Mouse (Mus musculus) neural tube, embryonic 12.5 days (tissue): Measurements from ENCODE around the gene Rad51b. TPM values are rescaled to one million over a fixed set of nuclear protein-coding genes. Genes with fewer than 3 reads are reported as not detected.

Source experiments
- ATAC-seq: fragments of 200-750 bp; cut with Nextera tagmentation; 2 replicates; pipeline ENCODE4 v1.8.0; 2017; ENCODE audit warnings: low read depth, mild to moderate bottlenecking, moderate TSS enrichment, moderate library complexity; ENCODE audit not compliant: low FRiP score
- H3K27ac ChIP-seq: fragments of 300-500 bp; sonication (generic); 2 replicates; pipeline ENCODE4 v1.5.1; 2016
- H3K27me3 ChIP-seq: fragments of 300-500 bp; sonication (generic); replicated peaks from 2 replicates; pipeline ENCODE4 v1.6.1; 2016; ENCODE audit warnings: mild to moderate bottlenecking
- H3K36me3 ChIP-seq: fragments of 300-500 bp; sonication (generic); 2 replicates; pipeline ENCODE4 v1.6.1; 2016; ENCODE audit warnings: mild to moderate bottlenecking
- H3K4me1 ChIP-seq: fragments of 300-500 bp; sonication (generic); 2 replicates; pipeline ENCODE4 v1.6.1; 2016
- H3K4me2 ChIP-seq: fragments of 300-500 bp; sonication (generic); replicated peaks from 2 replicates; pipeline ENCODE4 v1.6.1; 2016; ENCODE audit warnings: mild to moderate bottlenecking
- H3K4me3 ChIP-seq: fragments of 300-500 bp; sonication (generic); 2 replicates; pipeline ENCODE4 v1.5.1; 2016
- H3K9ac ChIP-seq: fragments of 300-500 bp; sonication (generic); 2 replicates; pipeline ENCODE4 v1.6.1; 2016; ENCODE audit warnings: mild to moderate bottlenecking
- H3K9me3 ChIP-seq: fragments of 300-500 bp; sonication (generic); 2 replicates; pipeline ENCODE4 v1.6.1; 2016; ENCODE audit warnings: mild to moderate bottlenecking
- WGBS: fragments of 180-500 bp; shearing (Covaris S2); methylation state at CpG from one replicate; pipeline ENCODE4 v1.1.7; 2016; 5-methylcytosine and 5-hydroxymethylcytosine counted together
- polyA plus RNA-seq: library from polyadenylated mRNA; unstranded; fragments of >200 nt; fragmentation: Nextera tagmentation; extraction: Ambion mirVana; gene quantifications from 2 replicates; pipeline ENCODE4 v1.2.1, GENCODE M21; 2016

The Rad51b gene
- polyA plus RNA-seq, 1 experiment from 2014 or later = 4.5 TPM

GRCm38 (mm10) chr12:79447039-79447438 lies 150.0 kb downstream of the Rad51b start:
- Histone ChIP-seq H3K27me3 (no peaks in the 10 kb centered on the region), H3K36me3 (no peaks in the 10 kb centered on the region), H3K4me2 (no peak overlapping the region), H3K4me3 (no peak overlapping the region), H3K27ac (no peak overlapping the region), H3K9me3 (no peaks in the 10 kb centered on the region), H3K4me1 (no peaks in the 10 kb centered on the region), H3K9ac (no peak overlapping the region)
- no peak for ATAC-seq
- 79% methylated on average over 3 of the region's 3 CpGs for WGBS

- no peak overlapping the region for H3K9ac ChIP-seq
- H3K4me1 ChIP-seq = peaks cover under 1% of the 10 kb centered on the region; the same call in 1 of the 2 replicates
- H3K36me3 ChIP-seq = no peaks in the 10 kb centered on the region
- H3K9me3 ChIP-seq = no peaks in the 10 kb centered on the region
- H3K27ac ChIP-seq = no peak overlapping the region
- no peak overlapping the region for H3K4me3 ChIP-seq
- WGBS = 81% methylated on average over 8 of the region's 8 CpGs
- no peak overlapping the region for H3K4me2 ChIP-seq
- H3K27me3 ChIP-seq = no peaks in the 10 kb centered on the region
- ATAC-seq = no peak
Measured at GRCm38 (mm10) chr12:79449817-79450411, 152.8 kb downstream of the Rad51b start.

- WGBS = 90% methylated on average over 4 of the region's 4 CpGs
- no peak for ATAC-seq
- no peak overlapping the region for H3K9ac ChIP-seq
Measured at GRCm38 (mm10) chr12:79452882-79453281, 155.8 kb downstream of the Rad51b start.

GRCm38 (mm10) chr12:79454017-79454416 lies 156.9 kb downstream of the Rad51b start:
- Histone ChIP-seq H3K9me3 (no peaks in the 10 kb centered on the region), H3K4me2 (no peak overlapping the region), H3K4me3 (no peak overlapping the region), H3K4me1 (peaks cover 15% of the 10 kb centered on the region), H3K9ac (no peak overlapping the region), H3K27me3 (no peaks in the 10 kb centered on the region), H3K27ac (no peak overlapping the region), H3K36me3 (no peaks in the 10 kb centered on the region)
- no peak for ATAC-seq
- WGBS = 83% methylated on average over 4 of the region's 4 CpGs

More at GRCm38 (mm10) chr12:79452882-79453281, 155.8 kb downstream of the Rad51b start:
- H3K9me3 ChIP-seq = no peaks in the 10 kb centered on the region
- H3K36me3 ChIP-seq = no peaks in the 10 kb centered on the region
- H3K4me1 ChIP-seq = peaks cover 15% of the 10 kb centered on the region
- H3K27ac ChIP-seq = no peak overlapping the region
- H3K4me2 ChIP-seq = no peak overlapping the region
- H3K4me3 ChIP-seq = no peak overlapping the region
- no peaks in the 10 kb centered on the region for H3K27me3 ChIP-seq

GRCm38 (mm10) chr12:79455061-79455847 lies 158.2 kb downstream of the Rad51b start:
- no peak for ATAC-seq
- Histone ChIP-seq H3K4me3 (no peak overlapping the region), H3K9me3 (no peaks in the 10 kb centered on the region), H3K36me3 (no peaks in the 10 kb centered on the region), H3K27ac (no peak overlapping the region), H3K4me1 (peaks cover 15% of the 10 kb centered on the region), H3K27me3 (no peaks in the 10 kb centered on the region), H3K4me2 (no peak overlapping the region), H3K9ac (no peak overlapping the region)
- WGBS = 30% methylated on average over 12 of the region's 12 CpGs

GRCm38 (mm10) chr12:79455848-79456164 lies 158.7 kb downstream of the Rad51b start:
- Histone ChIP-seq H3K36me3 (no peaks in the 10 kb centered on the region), H3K4me2 (no peak overlapping the region), H3K27me3 (no peaks in the 10 kb centered on the region), H3K4me3 (no peak overlapping the region), H3K9me3 (no peaks in the 10 kb centered on the region), H3K4me1 (peaks cover 15% of the 10 kb centered on the region), H3K9ac (no peak overlapping the region), H3K27ac (no peak overlapping the region)
- 11% methylated on average over 3 of the region's 3 CpGs for WGBS
- ATAC-seq = no peak

- peaks cover 15% of the 10 kb centered on the region for H3K4me1 ChIP-seq
- no peaks in the 10 kb centered on the region for H3K9me3 ChIP-seq
- no peaks in the 10 kb centered on the region for H3K27me3 ChIP-seq
- H3K27ac ChIP-seq = no peak overlapping the region
- H3K9ac ChIP-seq = no peak overlapping the region
- H3K4me3 ChIP-seq = no peak overlapping the region
- ATAC-seq = no peak
- H3K4me2 ChIP-seq = no peak overlapping the region
- WGBS = 80% methylated on average over 9 of the region's 9 CpGs
- H3K36me3 ChIP-seq = no peaks in the 10 kb centered on the region
Measured at GRCm38 (mm10) chr12:79456251-79456650, 159.2 kb downstream of the Rad51b start.

GRCm38 (mm10) chr12:79463371-79463770 lies 166.3 kb downstream of the Rad51b start:
- Histone ChIP-seq H3K9ac (no peak overlapping the region), H3K4me1 (no peaks in the 10 kb centered on the region), H3K9me3 (no peaks in the 10 kb centered on the region), H3K27me3 (no peaks in the 10 kb centered on the region), H3K27ac (no peak overlapping the region), H3K36me3 (no peaks in the 10 kb centered on the region), H3K4me3 (no peak overlapping the region), H3K4me2 (no peak overlapping the region)
- ATAC-seq = no peak
- WGBS = 66% methylated on average over 3 of the region's 3 CpGs

- Histone ChIP-seq H3K4me3 (no peak overlapping the region), H3K4me2 (no peak overlapping the region), H3K4me1 (no peaks in the 10 kb centered on the region), H3K27me3 (no peaks in the 10 kb centered on the region), H3K9ac (no peak overlapping the region), H3K36me3 (no peaks in the 10 kb centered on the region), H3K27ac (no peak overlapping the region), H3K9me3 (no peaks in the 10 kb centered on the region)
- no peak for ATAC-seq
Measured at GRCm38 (mm10) chr12:79470113-79470512, 173.0 kb downstream of the Rad51b start.

- Histone ChIP-seq H3K9ac (no peak overlapping the region), H3K4me3 (no peak overlapping the region), H3K9me3 (no peaks in the 10 kb centered on the region), H3K4me1 (no peaks in the 10 kb centered on the region), H3K27me3 (no peaks in the 10 kb centered on the region), H3K36me3 (no peaks in the 10 kb centered on the region), H3K4me2 (no peak overlapping the region), H3K27ac (no peak overlapping the region)
- ATAC-seq = no peak
- 91% methylated on average over 2 of the region's 2 CpGs for WGBS
Measured at GRCm38 (mm10) chr12:79471868-79472267, 174.8 kb downstream of the Rad51b start.

GRCm38 (mm10) chr12:79476413-79477046 lies 179.4 kb downstream of the Rad51b start:
- WGBS = 86% methylated on average over 6 of the region's 6 CpGs
- no peak overlapping the region for H3K9ac ChIP-seq
- H3K4me1 ChIP-seq = no peaks in the 10 kb centered on the region
- ATAC-seq = no peak
- no peaks in the 10 kb centered on the region for H3K36me3 ChIP-seq
- no peak overlapping the region for H3K4me2 ChIP-seq
- H3K27ac ChIP-seq = no peak overlapping the region
- no peaks in the 10 kb centered on the region for H3K27me3 ChIP-seq
- H3K4me3 ChIP-seq = no peak overlapping the region
- H3K9me3 ChIP-seq = 0 out of 2 replicates have a peak, but pooled peaks cover 4% of the 10 kb centered on the region

GRCm38 (mm10) chr12:79478816-79479215 lies 181.7 kb downstream of the Rad51b start:
- Histone ChIP-seq H3K27ac (no peak overlapping the region), H3K36me3 (no peaks in the 10 kb centered on the region), H3K27me3 (no peaks in the 10 kb centered on the region), H3K9me3 (0 out of 2 replicates have a peak, but pooled peaks cover 4% of the 10 kb centered on the region), H3K4me1 (no peaks in the 10 kb centered on the region), H3K4me2 (no peak overlapping the region), H3K9ac (no peak overlapping the region), H3K4me3 (no peak overlapping the region)
- no peak for ATAC-seq
- 87% methylated on average over 5 of the region's 5 CpGs for WGBS
